Mouse (Mus musculus) liver, embryonic 12.5 days (tissue): Measurements from ENCODE around the gene Rora. TPM values are rescaled to one million over a fixed set of nuclear protein-coding genes. Genes with fewer than 3 reads are reported as not detected.

ENCODE experiments used
- ATAC-seq: fragments of 200-750 bp; cut with Nextera tagmentation; 2 replicates; pipeline ENCODE4 v1.8.0; 2017; ENCODE audit warnings: moderate number of reproducible peaks, mild to moderate bottlenecking, moderate library complexity
- H3K27ac ChIP-seq: fragments of 300-500 bp; sonication (generic); 2 replicates; pipeline ENCODE4 v1.5.1; 2016; ENCODE audit warnings: mild to moderate bottlenecking
- H3K27me3 ChIP-seq: fragments of 300-500 bp; sonication (generic); replicated peaks from 2 replicates; pipeline ENCODE4 v1.6.1; 2016; ENCODE audit warnings: mild to moderate bottlenecking, moderate library complexity
- H3K36me3 ChIP-seq: fragments of 300-500 bp; sonication (generic); 2 replicates; pipeline ENCODE4 v1.6.1; 2016; ENCODE audit warnings: mild to moderate bottlenecking, moderate library complexity
- H3K4me1 ChIP-seq: fragments of 300-500 bp; sonication (generic); 2 replicates; pipeline ENCODE4 v1.6.1; 2016
- H3K4me2 ChIP-seq: fragments of 300-500 bp; sonication (generic); 2 replicates; pipeline ENCODE4 v1.6.1; 2016; ENCODE audit warnings: mild to moderate bottlenecking, moderate library complexity
- H3K4me3 ChIP-seq: fragments of 300-500 bp; sonication (generic); 2 replicates; pipeline ENCODE4 v1.5.1; 2016; ENCODE audit warnings: mild to moderate bottlenecking, moderate library complexity
- H3K9ac ChIP-seq: fragments of 300-500 bp; sonication (generic); 2 replicates; pipeline ENCODE4 v1.6.1; 2016; ENCODE audit warnings: mild to moderate bottlenecking, moderate library complexity
- H3K9me3 ChIP-seq: fragments of 300-500 bp; sonication (generic); replicated peaks from 2 replicates; pipeline ENCODE4 v1.6.1; 2016; ENCODE audit warnings: mild to moderate bottlenecking, moderate library complexity
- WGBS: fragments of 180-500 bp; shearing (Covaris S2); methylation state at CpG from one replicate; pipeline ENCODE4 v1.1.7; 2016; ENCODE audit not compliant: insufficient replicate concordance; 5-methylcytosine and 5-hydroxymethylcytosine counted together
- polyA plus RNA-seq: library from polyadenylated mRNA; unstranded; fragments of >200 nt; fragmentation: Nextera tagmentation; extraction: Ambion mirVana; gene quantifications from 2 replicates; pipeline ENCODE4 v1.2.1, GENCODE M21; 2016

Gene Rora
- polyA plus RNA-seq, 1 experiment from 2014 or later = 2.4 TPM

- no peak for ATAC-seq
- Histone ChIP-seq H3K27ac (no peak overlapping the region), H3K9ac (no peak overlapping the region), H3K36me3 (no peaks in the 10 kb centered on the region), H3K4me1 (no peaks in the 10 kb centered on the region), H3K4me2 (no peak overlapping the region), H3K9me3 (0 out of 2 replicates have a peak, but pooled peaks cover 3% of the 10 kb centered on the region), H3K27me3 (no peaks in the 10 kb centered on the region), H3K4me3 (no peak overlapping the region)
- WGBS = 61% methylated on average over 1 of the region's 1 CpGs
These were observed 493.4 kb downstream of the Rora start for GRCm38 (mm10) chr9:69146937-69147336.

DNA sequence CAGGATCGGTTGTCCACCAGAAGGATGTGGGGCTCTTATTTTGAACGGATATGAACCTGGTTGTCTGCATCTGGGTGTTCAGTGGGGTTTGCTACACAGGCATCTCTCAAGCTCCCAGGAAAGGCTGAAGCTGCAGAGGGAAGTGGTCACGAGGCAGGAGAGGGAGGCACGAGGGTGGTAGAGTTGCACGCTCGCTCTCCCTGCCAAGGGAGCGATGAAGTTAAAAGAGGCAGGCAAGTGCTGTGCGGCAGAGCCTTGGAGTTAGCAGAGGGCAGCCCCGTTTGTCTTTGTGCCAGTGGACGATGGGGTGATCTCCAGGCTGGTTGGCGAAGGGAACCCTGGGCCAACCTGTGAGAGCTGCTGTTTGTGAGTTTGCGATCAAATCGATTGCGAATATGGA lies 496.6 kb downstream of the Rora start:
- Histone ChIP-seq H3K4me1 (no peaks in the 10 kb centered on the region), H3K9ac (no peak overlapping the region), H3K36me3 (no peaks in the 10 kb centered on the region), H3K4me3 (no peak overlapping the region), H3K4me2 (no peak overlapping the region), H3K9me3 (0 out of 2 replicates have a peak, but pooled peaks cover 3% of the 10 kb centered on the region), H3K27me3 (no peaks in the 10 kb centered on the region), H3K27ac (no peak overlapping the region)
- ATAC-seq = no peak
- 53% methylated on average over 14 of the region's 14 CpGs for WGBS

GRCm38 (mm10) chr9:69154684-69155083 lies 501.1 kb downstream of the Rora start:
- no peak overlapping the region for H3K27ac ChIP-seq
- H3K9me3 ChIP-seq = no peaks in the 10 kb centered on the region
- no peaks in the 10 kb centered on the region for H3K36me3 ChIP-seq
- H3K4me3 ChIP-seq = no peak overlapping the region
- WGBS = 75% methylated on average over 5 of the region's 5 CpGs
- no peaks in the 10 kb centered on the region for H3K4me1 ChIP-seq
- no peak for ATAC-seq
- H3K9ac ChIP-seq = no peak overlapping the region
- no peaks in the 10 kb centered on the region for H3K27me3 ChIP-seq
- H3K4me2 ChIP-seq = no peak overlapping the region

GRCm38 (mm10) chr9:69155836-69156595 lies 502.4 kb downstream of the Rora start:
- H3K27ac ChIP-seq = no peak overlapping the region
- no peaks in the 10 kb centered on the region for H3K9me3 ChIP-seq
- WGBS = 51% methylated on average over 8 of the region's 8 CpGs
- H3K4me2 ChIP-seq = no peak overlapping the region
- H3K4me1 ChIP-seq = no peaks in the 10 kb centered on the region
- H3K36me3 ChIP-seq = no peaks in the 10 kb centered on the region
- no peaks in the 10 kb centered on the region for H3K27me3 ChIP-seq
- no peak for ATAC-seq
- no peak overlapping the region for H3K4me3 ChIP-seq
- no peak overlapping the region for H3K9ac ChIP-seq

DNA sequence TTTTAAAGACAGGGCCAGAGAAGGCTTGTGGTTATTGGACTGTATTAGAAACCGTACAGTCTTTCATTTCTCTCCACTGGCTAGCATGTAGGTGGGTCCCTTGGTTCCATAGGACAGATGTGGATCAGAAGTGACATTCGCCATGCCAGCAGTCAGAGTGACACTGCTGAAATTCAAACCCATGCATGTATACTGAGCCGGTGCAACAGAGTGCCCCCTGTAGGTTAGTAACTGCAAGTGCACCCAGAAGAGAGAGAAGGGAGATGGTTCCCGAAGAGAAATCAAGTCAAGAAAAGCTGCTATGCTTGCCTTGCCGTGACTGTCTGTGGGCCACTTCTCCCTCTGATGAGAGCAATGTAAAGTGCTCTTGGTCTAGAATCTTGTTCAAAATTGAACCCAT lies 507.2 kb downstream of the Rora start:
- Histone ChIP-seq H3K9me3 (no peaks in the 10 kb centered on the region), H3K36me3 (no peaks in the 10 kb centered on the region), H3K9ac (no peak overlapping the region), H3K4me2 (no peak overlapping the region), H3K4me3 (no peak overlapping the region), H3K4me1 (peaks cover 5% of the 10 kb centered on the region; the same call in 1 of the 2 replicates), H3K27ac (no peak overlapping the region), H3K27me3 (no peaks in the 10 kb centered on the region)
- ATAC-seq = no peak
- 65% methylated on average over 5 of the region's 5 CpGs for WGBS

GRCm38 (mm10) chr9:69164653-69165052 lies 511.1 kb downstream of the Rora start:
- Histone ChIP-seq H3K27ac (no peak overlapping the region), H3K4me3 (no peak overlapping the region), H3K9ac (no peak overlapping the region), H3K36me3 (no peaks in the 10 kb centered on the region), H3K27me3 (no peaks in the 10 kb centered on the region), H3K9me3 (no peaks in the 10 kb centered on the region), H3K4me2 (no peak overlapping the region), H3K4me1 (peaks cover 5% of the 10 kb centered on the region; the same call in 1 of the 2 replicates)
- ATAC-seq = no peak
- 51% methylated on average over 7 of the region's 7 CpGs for WGBS

GRCm38 (mm10) chr9:69165096-69165836 lies 511.7 kb downstream of the Rora start:
- H3K4me1 ChIP-seq = peaks cover 5% of the 10 kb centered on the region; the same call in 1 of the 2 replicates
- WGBS = 13% methylated on average over 7 of the region's 7 CpGs
- no peak overlapping the region for H3K4me2 ChIP-seq
- no peak overlapping the region for H3K9ac ChIP-seq
- H3K27me3 ChIP-seq = no peaks in the 10 kb centered on the region
- no peaks in the 10 kb centered on the region for H3K9me3 ChIP-seq
- H3K27ac ChIP-seq = no peak overlapping the region
- no peak for ATAC-seq
- H3K4me3 ChIP-seq = no peak overlapping the region
- no peaks in the 10 kb centered on the region for H3K36me3 ChIP-seq

- Histone ChIP-seq H3K4me3 (no peak overlapping the region), H3K4me1 (peaks cover 22% of the 10 kb centered on the region), H3K4me2 (no peak overlapping the region), H3K27me3 (no peaks in the 10 kb centered on the region), H3K36me3 (no peaks in the 10 kb centered on the region), H3K27ac (0 out of 2 replicates have a peak overlapping the region, but pooled peaks have one; percentile 21), H3K9me3 (no peaks in the 10 kb centered on the region), H3K9ac (no peak overlapping the region)
- ATAC-seq = no peak
- 11% methylated on average over 6 of the region's 6 CpGs for WGBS
These were observed 520.5 kb downstream of the Rora start for GRCm38 (mm10) chr9:69174061-69174460.

- Histone ChIP-seq H3K9ac (no peak overlapping the region), H3K27ac (no peak overlapping the region), H3K4me1 (peaks cover 22% of the 10 kb centered on the region), H3K4me2 (no peak overlapping the region), H3K36me3 (no peaks in the 10 kb centered on the region), H3K9me3 (no peaks in the 10 kb centered on the region), H3K27me3 (no peaks in the 10 kb centered on the region), H3K4me3 (no peak overlapping the region)
- ATAC-seq = no peak
- 39% methylated on average over 10 of the region's 10 CpGs for WGBS
These were observed 521.0 kb downstream of the Rora start for GRCm38 (mm10) chr9:69174527-69175116.

DNA sequence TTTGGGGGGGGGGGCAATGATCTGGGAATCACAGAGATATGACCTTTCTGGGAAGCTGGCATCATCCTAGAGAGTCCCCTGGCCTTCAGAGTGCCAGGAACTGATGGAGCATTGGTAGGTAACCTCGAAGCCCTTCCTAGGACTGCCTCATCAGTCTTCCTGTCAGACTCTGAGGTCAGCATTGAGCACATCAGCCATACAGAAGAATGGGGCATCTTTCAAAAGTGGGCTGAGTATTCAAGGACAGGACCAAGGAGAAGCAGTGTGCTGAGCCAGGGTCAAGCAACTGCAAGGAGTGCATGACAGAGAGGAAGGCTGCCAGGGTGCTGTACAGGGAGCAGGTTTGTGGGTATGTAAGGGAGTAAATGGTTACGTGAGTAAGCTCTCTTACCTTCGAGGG lies 523.4 kb downstream of the Rora start:
- 57% methylated on average over 3 of the region's 3 CpGs for WGBS
- Histone ChIP-seq H3K36me3 (no peaks in the 10 kb centered on the region), H3K4me2 (no peak overlapping the region), H3K4me1 (peaks cover 27% of the 10 kb centered on the region), H3K9ac (no peak overlapping the region), H3K4me3 (no peak overlapping the region), H3K9me3 (no peaks in the 10 kb centered on the region), H3K27ac (no peak overlapping the region), H3K27me3 (no peaks in the 10 kb centered on the region)
- no peak for ATAC-seq

DNA sequence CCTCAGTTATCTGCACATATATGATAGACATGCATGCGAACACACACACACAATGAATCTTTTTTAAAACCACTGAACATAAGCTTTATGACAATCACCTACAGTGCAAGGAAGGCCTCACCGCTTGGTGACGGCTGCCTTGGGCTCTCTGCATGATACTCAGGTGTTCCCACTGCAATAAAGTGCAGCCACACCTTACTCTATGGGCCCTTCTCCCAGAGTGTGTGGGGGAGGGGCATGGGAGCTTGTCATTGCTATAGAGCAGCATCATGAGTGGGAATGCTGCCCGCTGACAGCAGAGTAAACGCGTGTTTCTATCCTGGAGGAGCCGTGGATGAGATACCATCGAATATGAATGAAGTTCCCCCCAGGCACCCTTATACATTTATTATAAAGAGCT lies 525.6 kb downstream of the Rora start:
- 83% methylated on average over 8 of the region's 8 CpGs for WGBS
- no peak for ATAC-seq
- Histone ChIP-seq H3K27ac (no peak overlapping the region), H3K4me3 (no peak overlapping the region), H3K27me3 (no peaks in the 10 kb centered on the region), H3K4me2 (no peak overlapping the region), H3K9me3 (no peaks in the 10 kb centered on the region), H3K36me3 (no peaks in the 10 kb centered on the region), H3K9ac (no peak overlapping the region), H3K4me1 (peaks cover 16% of the 10 kb centered on the region; the same call in 1 of the 2 replicates)

DNA sequence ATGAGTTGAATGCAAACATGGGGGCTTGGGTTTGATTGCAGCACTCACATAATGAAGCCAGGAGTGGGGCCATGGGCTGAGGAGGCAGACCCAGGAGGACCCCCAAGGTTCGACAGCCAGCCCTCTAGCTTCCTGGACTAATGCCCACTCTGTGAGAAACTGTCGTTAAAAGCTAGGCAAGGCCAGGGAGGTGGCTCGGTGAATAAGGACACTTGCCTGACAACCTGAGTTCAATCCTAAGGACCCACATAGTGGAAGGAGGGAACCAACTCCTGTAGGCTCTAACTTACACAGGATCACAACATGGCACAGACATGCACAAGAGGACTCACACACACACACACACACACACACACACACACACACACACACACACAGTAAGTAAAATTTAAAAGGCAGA lies 527.4 kb downstream of the Rora start:
- H3K4me2 ChIP-seq = no peak overlapping the region
- H3K9me3 ChIP-seq = no peaks in the 10 kb centered on the region
- ATAC-seq = no peak
- 36% methylated on average over 3 of the region's 3 CpGs for WGBS
- no peak overlapping the region; the same call in 1 of the 2 replicates for H3K27ac ChIP-seq
- H3K27me3 ChIP-seq = no peaks in the 10 kb centered on the region
- no peak overlapping the region for H3K4me3 ChIP-seq
- 0 out of 2 replicates have a peak, but pooled peaks cover 5% of the 10 kb centered on the region for H3K4me1 ChIP-seq
- no peaks in the 10 kb centered on the region for H3K36me3 ChIP-seq
- no peak overlapping the region for H3K9ac ChIP-seq
